Mouse (Mus musculus) liver, adult 2 months (tissue): ENCODE measurements at regions not wholly inside any gene's neighbourhood (a gene's known extent, or its start where the extent isn't known, plus 50 kb on each side); places are given as distances from the start of the nearest gene placed in this dataset.

Experiments
- CTCF ChIP-seq: fragments of 200-500 bp; IDR thresholded peaks from 2 replicates; pipeline ENCODE4 v1.5.1; 2011; ENCODE audit warnings: low read depth, low read length, control low read depth
- POLR2A ChIP-seq: fragments of 200-500 bp; IDR thresholded peaks from 2 replicates; pipeline ENCODE4 v1.6.1; 2011; ENCODE audit warnings: low read length, control low read depth; ENCODE audit not compliant: insufficient read depth; ENCODE audit errors: extremely low read depth

GRCm38 (mm10) chr2:45859901-45860331 is 742.7 kb upstream of the Zeb2 start:
- TF ChIP-seq CTCF (no peak), POLR2A (no peak)
